Mouse (Mus musculus) mammary gland, adult 2 months (tissue): ENCODE results near the gene 1700029F12Rik. TPM values are rescaled to one million over a fixed set of nuclear protein-coding genes. Genes with fewer than 3 reads are reported as not detected.

ENCODE experiments used
- polyA plus RNA-seq: library from polyadenylated mRNA; depleted of rRNA; stranded (reverse); fragments of >200 nt; gene quantifications from 2 replicates; pipeline ENCODE4 v1.2.3, GENCODE M21; 2012; ENCODE audit warnings: low replicate concordance; rRNA removed

1700029F12Rik gene
- polyA plus RNA-seq, result not detected in 2 replicates

GRCm38 (mm10) chr13:97034262-97034661 is at the start of gene 1700029F12Rik:
TSS of gene 1700029F12Rik (minus strand) at chr13:97034362.

GRCm38 (mm10) chr13:97066649-97067550 is 32.7 kb upstream of the 1700029F12Rik start, which contains the start of gene Fam169a:
TSS of gene Fam169a (plus strand) at chr13:97067286.

Other genes with a start within 250 kb of the 1700029F12Rik start
- 1.3 and 1.9 TPM in 2 replicates for gene Gcnt4, start 109.7 kb downstream of the 1700029F12Rik start, polyA plus RNA-seq
- 0.04 TPM in 1 of 2 replicates, not detected in the other for gene Fam169a, start 32.9 kb upstream of the 1700029F12Rik start, polyA plus RNA-seq
- gene Gm6169, start 64.9 kb upstream of the 1700029F12Rik start, polyA plus RNA-seq, result 1.2 and 8.4 TPM in 2 replicates
- gene Gfm2, start 103.6 kb upstream of the 1700029F12Rik start, polyA plus RNA-seq, result 20.3 and 29.2 TPM in 2 replicates
- gene Nsa2, start 103.6 kb upstream of the 1700029F12Rik start, polyA plus RNA-seq, result 15.7 and 31.2 TPM in 2 replicates
- 59.4 and 137 TPM in 2 replicates for gene Hexb, start 164.0 kb upstream of the 1700029F12Rik start, polyA plus RNA-seq
- gene Enc1, start 206.7 kb upstream of the 1700029F12Rik start, polyA plus RNA-seq, result 10.0 and 10.5 TPM in 2 replicates